Mouse (Mus musculus) urinary bladder, postnatal 36 days (tissue): ENCODE measurements around the gene Acacb.

Source experiments
- DNase-seq, 2 experiments: peaks; one replicate each; pipeline ENCODE4 v3.0.0; 2022; ENCODE audit warnings: low spot score in 2 of 2, mixed read lengths in 1 of 2

Gene Acacb

DNA sequence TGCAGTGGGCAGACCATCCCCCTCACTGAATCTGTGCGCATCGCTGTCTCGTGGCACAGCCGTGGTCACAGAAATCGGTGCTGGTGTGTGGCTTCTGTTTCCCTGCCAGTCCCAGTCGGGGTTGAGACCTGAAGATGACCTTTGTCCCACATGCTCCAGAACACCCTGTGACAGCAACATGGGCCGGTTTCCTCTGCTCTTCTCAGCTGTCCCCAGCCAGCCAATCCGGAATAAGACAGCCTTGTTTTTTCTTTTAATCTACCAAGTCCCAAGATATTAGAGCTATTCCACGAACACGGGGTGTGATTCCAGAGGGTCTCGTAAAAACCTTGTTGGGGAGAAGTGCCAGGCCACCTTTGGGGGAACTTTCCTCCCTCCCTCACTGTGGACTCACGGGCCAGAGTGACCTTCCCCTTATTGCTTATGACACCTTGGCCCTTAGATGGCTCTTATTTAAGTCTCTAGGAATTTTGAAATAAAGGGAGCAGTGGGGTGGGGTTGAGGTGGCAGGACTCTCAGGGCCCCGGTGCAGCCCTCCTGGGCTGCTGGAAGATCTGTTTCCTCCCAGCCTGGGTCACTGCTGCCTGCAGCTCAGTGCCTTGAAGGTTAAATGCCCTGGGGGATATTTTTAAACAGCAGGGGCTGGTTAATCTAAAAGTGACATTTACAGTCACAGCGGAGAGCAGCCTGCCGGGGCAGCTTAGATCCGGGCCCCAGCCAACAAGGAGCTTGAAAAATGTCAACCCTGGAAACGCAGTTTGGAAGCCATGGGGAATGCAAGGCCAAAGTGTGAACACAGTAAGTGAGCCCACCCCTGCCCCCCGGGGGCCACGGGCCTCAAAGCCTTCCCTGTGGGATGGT lies at the start of gene Acacb:
Acacb (plus strand) TSS at position 508 of the 861 bp plus-strand sequence.
- DNase-seq, result peak in 1 of 2 experiments; percentile 52

DNA sequence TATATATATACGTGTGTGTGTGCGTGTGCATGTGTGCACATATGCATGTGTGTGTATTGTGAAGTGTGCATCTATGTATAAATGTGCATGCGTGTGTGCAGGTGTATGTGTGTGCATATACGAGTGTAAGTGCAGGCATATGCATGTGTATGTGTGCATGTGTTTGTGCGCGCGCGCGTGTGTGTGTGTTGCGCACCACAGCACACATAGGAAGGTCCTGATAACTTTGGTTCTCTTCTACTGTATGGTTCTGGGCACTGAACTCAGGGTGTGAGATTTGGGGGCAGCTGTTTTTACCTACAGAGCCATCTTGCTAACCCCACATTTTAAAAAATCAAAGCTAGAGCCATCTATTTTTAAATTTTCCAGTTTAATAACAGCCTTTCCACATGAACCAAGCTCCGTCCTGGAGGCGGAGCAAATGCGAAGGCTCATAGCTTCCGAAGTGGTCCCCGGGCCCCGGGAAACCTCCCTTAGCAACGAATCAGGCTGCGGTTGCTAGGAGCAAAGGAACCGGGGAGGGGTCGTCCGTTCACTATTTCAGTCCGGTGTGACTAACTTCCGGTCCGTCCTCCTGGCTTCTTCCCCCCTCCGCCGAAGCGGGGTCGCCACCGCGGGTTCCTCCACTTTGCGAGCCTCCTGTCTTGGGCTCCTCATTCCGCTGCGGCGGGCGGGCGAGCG lies 46.5 kb upstream of the Acacb start:
- DNase-seq, result peak; percentile 89 to 91

DNA sequence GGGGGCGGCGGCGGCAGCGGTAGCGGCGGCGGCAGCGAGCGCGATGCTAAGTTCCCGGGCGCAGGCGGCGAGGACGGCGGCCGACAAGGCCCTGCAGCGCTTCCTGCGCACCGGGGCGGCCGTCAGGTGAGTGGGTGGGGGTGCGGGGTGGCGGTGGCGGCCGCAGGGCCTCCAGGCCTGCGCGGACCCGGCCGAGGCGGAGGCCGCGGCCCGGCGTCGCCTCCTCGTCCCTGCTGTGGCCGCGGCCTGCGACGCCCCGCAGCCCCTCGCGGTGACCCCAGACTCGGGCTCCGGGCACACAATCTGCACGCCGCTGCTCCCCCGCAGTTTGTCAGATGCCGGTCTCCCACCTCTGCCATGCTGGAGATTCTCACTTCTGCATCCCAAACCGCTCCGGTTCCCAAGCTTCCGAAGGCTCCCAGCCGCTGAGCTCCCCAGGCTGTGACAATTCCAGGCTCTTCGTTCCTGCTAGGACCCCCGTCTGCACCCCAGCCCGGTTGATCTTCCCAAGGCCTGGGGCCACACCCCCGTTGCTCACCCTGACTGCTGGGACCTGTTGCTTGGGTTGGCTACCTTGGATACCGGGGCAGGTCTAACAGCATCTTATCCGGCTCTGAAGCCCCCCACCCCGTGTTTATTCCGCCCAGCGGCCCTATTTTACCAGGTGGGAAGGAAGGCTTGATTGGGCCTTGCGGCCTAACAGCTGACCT lies 45.8 kb upstream of the Acacb start:
- no peak for DNase-seq

DNA sequence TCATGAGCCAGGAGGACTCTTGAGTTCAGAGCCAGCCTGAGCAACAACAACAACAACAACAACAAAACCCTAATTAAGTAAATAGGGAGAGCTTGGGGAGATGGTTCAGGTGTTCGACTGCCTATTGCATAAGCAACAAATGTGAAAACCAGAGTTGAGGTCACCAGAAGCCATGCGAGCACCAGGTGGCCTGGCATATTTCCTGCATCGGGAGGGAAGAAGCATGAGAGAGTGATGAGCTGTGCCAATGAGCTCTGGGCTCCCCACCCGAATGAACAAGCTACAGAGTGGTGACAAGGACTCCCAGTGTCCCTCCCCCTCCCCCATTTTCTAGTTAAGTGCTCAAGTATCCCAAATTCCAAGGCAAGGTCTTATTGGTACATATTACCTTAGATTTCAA lies 44.5 kb upstream of the Acacb start:
- no peak for DNase-seq

DNA sequence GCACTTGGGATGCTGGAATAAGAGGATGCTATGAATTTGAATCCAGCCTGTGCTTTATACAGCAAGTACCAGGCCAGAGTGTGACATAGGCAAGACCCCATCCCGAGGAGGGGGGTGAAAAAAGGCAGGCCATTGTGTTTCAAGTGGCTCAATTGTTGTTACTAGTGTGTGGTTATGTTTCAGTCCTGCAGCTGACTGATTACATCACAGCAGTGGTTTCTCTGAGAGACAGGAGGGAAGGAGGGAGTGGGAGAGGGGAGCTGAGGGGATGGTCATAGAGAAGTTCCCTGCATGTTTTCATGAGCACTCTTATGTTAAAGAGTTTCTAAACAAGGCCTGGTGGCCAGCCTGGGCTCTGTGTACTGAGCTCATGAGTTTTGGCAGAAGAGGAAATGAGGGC lies 43.5 kb upstream of the Acacb start:
- no peak for DNase-seq

DNA sequence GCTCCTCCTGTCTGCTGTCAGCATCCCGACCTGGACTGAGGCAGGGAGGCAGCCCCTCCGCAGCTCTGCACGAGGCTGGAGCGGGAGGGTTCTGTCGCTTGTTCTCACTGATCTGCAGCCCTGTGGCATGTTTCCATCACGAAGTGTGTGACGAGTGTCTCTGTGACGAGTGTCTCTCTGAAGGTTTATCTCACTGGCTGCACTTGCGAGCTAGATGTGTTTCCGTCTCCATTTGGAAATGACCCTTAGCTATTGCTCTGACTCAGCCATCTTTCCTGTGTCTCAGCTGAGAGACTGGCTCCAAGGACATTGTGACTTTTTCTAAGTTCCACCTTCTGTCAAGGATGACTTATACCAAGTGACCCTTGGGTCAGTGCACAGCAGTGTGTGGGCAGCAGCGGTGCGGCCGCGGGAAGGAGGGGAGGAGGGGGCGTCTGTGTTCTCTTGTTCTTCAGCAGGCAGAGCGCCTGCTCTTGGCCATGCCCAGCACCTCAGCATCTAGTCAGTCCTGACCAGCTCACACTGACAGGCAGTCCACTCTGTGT lies 39.9 kb upstream of the Acacb start:
- DNase-seq, result no peak

DNA sequence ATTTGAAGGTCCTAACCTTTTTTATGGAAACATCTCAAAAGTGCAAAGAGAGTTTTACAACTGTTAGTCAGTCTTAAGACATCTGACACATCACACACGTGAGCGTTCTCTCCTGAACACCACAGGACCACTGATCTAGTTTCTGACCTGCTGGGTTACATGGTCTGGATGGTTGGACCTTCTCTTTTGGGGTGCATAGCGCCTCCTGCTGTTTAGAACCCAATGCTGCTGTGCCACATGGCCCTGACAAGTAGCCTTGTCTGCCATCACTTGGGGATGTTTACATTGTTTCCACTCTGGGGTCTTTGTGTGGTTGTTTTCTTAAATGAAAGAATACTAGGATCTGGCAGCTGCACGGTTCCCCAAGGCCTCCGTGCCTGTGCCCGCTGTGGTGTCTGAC lies 33.0 kb upstream of the Acacb start:
- no peak for DNase-seq

DNA sequence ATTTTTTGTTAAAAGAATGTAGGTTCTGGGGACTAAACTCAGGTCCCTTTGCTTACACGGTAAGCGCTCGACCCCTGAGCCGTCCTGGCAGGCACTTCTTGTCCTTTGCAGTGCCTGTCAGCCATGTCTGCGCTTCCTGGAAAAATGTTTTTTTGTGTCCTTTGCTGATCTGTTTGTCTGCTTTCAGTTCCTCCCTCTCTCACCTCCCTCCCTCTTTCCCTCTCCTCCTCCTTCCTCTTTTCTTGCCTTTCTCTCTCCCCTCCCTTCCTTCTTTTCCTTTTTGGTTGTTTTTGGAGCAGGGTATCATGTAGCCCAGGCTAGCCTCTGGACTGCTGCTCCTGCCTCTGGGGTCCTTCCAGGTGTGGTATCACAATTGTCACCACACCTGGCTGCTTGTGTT lies 31.3 kb upstream of the Acacb start:
- no peak for DNase-seq

DNA sequence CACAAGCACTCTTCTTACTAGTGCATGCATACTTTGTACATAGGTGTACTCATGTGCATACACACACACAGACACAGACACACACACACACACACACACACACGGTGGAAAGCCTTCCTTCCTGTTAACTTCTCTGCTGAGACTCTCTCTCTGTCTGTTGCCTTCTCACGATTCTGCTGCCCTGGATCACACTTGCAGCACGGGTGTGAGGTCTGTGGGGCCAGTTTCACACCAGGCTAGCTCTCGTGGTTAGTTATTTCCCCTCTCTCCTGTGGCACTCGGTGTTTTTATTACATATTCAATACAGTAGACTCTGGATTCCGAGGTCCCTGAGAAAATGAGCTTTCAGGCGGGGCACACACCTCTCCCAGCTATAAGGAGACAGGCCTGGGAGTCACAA lies 29.7 kb upstream of the Acacb start:
- DNase-seq, result no peak

DNA sequence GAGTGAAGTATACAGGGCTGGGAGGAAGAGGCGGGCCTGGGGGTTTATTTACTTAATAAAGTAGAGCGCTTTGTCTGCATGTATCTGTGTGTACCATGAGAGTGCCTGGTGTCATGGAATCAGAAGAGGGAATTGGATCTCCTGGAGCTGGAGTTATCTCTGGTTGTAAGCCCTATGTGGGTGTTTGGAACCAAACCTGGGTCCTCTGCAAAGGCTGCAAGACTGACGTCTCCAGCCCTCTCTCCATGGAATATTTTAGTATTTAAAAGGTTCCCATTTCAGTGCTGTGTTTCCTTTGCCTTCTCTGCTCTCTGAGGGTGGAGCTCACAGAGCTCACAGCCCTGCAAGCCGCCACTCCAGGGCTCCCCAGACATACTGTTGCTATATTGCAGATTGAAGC lies 26.5 kb upstream of the Acacb start:
- DNase-seq, result no peak

DNA sequence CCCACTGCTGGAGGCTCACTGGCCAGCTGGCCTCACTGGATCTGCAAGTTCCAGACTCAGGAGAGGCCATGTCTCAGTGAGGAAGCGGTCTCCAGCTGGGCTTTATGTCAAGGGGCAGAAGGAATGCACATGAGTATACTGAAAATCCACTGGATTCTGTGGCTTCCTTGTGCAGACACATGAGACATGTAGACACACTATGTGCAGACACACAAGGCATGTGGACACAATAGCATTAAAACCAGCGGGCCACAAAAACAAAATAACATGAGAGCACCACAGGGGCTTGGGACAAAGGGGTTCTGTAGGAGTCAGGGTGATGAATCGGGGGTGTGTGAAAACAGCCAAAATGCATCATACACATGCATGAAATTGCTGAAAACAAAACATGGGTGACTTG lies 20.3 kb upstream of the Acacb start:
- no peak for DNase-seq

DNA sequence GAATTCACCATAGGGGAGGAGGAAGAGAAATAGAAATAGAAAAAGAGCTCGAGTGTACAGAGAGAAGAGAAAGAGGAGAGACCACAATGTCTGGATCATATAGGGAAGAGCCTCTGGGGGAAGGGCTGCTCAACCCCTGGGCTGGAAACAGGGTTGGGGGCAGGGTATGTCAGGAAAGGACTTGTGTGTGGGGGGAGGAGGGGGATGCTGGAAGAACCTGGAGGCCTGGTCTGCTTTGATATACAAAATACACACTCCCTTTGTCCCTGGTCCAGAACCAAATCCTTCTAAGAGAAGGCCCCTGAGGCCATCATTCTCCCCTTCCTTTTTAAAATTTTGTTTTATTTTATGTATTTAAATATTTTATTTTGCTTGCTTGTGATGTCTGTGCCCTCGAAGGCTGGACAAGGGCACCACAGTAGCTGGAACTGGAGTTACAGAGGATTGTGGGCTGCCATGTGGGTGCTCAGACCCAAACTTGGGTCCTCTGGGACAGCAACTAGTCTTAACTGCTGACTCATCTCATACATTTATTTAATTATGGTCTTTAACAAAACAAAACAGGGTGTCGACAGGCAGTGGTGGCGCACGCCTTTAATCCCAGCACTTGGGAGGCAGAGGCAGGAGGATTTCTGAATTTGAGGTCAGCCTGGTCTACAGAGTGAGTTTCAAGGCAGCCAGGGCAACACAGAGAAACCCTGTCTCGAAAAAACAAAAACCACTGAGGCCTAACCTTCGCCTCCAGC lies 19.7 kb upstream of the Acacb start:
- DNase-seq, result no peak

DNA sequence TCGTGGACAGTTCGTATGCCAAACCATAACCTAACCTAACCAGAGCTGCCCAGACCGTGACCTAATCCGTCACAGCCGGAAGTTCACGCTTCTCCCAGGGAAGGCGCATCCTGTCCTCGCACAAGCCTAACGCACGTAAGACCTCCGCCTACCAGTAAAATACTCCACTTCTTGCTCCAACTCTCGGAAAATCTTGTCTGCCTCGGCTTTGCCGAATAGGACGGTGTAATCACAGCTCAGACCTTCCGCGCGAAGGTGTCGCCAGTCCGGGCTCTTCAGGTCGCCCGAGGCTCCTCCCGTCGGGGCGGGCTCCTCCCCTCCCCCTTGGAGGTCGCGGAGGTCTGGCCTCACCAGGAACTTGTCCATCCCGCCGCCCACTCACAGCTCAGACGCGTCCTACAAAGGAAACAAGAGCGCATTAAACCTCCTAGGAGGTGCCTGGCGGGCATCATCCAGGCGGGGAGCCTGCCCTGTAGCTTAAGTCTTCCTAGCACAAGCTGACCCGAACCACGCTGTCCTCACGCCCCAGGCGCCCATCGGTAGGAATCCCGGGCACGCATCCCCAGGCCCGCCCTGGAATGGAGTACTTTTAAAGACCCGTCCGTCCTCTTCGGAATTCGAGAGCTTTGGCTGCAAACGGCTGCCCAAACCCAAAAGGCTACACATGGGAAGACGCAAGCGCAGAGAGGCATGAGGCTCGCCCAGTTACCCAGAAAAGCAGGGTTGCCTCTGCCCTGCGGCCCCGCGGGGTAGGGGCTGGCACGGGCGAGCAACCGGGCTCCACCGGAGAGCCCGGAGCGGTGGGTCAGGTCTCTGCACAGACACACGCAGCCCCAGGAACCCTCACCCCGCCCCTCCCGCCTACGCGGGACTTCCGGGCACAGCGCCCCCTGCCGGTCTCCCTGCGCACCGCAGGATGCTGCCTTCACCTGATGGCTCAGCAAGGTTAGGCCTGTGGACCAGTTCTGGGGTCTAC lies 18.7 kb upstream of the Acacb start, which contains the start of gene Alkbh2:
Alkbh2 (minus strand) TSS at position 845 of the 976 bp plus-strand sequence.
- DNase-seq, result peak; percentile 72 to 74

DNA sequence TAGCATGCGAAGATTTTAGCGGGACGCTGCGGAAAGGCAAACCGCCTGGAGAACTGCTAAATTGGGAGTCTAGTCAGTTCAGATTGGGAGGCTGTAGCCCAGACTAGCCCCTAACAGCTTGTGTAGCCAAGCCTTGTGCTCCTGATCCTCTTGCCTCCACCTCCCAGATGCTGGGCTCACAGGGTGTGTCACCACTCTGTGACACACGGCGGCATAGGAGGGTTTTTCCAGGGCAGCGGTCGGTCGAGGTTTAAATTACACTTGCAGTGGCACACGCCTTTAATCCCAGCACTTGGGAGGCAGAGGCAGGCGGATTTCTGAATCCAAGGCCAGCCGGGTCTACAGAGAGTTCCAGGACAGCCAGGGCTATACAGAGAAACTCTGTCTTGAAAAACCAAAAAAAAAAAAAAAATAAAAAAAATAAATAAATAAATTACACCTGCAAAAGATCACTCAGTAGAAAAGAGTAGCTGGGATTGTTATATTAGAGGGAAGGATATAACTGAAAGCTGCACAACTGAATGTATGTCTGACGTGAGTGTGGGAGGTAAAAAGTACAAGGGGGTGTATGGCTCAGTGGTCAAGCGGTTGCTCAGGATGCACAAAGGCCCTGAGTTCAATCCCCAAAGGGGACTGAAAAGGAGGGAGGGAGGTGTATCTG lies 16.7 kb upstream of the Acacb start:
- no peak for DNase-seq

DNA sequence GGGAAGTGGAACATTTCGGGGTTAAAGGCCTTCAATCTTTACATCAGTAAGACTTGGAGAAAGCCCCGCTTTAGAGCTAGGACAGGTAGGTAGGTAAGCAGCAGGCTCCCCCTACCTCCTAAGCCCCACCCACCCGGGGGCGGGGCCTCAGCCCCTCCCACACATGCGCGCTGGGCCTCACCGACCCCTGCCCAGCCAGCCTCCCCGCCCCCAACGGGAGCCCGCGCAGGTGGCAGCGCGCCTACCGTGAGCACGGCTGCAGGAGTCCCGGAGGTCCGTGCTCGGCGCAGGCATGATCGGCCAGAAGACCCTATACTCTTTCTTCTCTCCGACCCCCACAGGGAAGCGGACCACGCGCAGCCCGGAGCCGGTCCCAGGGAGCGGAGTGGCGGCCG lies 16.1 kb upstream of the Acacb start, which contains the start of gene Ung:
Ung (plus strand) TSS at position 176 of the 395 bp plus-strand sequence.
- DNase-seq, result no peak

DNA sequence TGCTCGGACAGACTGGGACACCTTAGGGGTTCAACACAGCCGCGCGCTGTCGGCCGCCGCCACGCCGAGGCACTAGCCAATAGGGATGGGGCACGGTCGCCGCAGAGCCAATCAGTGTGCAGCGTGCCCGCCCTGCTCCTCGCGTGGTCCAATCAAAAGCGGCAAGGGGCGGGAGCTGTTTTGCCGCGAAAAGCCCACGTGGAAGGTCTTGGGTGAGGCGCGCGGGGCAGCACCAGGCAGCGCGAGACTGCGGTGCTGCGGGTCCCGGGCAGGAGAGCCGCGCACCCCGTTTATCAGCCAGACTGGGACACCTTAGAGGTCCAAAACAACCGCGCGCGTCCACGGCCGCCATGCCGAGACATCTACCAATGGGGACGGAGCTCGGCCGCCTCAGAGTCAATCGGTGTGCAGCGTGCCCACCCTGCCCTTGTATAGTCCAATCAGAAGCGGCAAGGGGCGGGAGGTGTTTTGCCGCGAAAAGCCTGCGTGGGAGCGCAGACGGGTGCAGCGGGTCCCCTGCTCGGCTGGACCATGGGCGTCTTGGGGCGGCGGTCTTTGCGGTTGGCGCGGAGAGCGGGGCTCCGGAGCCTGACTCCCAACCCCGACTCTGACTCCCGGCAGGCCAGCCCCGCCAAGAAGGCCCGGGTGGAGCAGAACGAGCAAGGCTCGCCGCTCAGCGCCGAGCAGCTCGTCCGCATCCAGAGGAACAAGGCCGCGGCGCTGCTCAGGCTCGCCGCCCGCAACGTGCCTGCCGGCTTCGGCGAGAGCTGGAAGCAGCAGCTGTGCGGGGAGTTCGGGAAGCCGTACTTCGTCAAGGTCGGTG lies 15.4 kb upstream of the Acacb start:
- DNase-seq, result peak; percentile 89 to 92

DNA sequence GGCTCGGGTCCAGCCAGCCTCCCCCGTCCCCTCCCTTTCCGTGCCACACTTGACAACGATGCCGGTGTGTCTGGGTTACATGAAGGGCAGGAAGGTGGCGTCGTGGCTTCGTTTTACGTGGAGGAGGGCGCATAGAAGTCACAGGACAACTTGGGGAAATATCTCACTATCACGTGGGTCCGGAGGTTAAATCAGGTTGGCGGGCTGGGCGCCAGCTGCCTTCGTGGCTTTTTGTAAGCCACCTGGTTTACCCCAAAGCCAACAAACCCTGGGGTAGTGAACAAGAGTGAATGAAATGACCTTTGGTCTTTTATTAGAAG lies 14.9 kb upstream of the Acacb start:
- peak in 1 of 2 experiments; percentile 52 for DNase-seq

DNA sequence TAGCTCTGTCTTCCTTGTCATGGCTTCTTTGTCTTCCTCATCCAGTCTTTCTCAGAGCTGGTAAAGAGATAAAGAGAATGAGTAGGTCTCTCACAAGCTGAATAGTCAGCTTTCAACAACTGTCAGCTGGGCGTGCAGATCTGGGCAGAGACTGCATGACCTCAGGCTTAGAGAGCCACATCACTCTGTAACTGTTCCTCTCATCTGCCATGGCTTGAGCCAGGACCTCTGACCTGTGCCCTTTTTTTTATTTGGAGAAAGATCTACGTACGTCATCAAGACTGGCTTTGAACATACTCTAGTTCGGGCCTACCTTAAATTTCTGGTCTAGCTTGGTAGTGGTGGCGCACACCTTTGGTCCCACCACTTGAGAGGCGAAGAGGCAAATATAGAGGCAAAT lies 13.5 kb upstream of the Acacb start:
- no peak for DNase-seq

DNA sequence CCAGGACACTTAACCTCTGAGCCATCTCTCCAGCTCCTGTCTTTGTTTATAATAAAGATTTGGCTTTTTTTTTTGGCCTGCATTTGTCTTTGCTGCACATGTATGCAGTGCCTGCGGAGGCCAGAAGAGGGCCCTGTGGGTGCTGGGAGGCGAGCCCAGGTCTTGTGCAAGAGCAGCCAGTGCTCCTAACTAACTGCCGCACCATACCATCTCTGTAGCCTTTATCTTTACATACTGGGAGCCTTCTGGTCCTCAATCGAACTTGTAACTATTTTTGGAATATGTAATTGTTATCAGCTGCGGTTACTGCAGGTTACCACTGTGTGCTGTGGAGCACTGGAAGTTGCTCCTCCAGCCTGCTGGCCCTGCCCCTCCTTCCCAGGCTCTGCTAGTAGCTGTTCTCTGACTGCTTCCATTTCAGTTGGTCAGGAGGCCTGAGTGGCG lies 12.2 kb upstream of the Acacb start:
- peak in 1 of 2 experiments; percentile 68 for DNase-seq
